Mouse (Mus musculus): ENCODE measurements around the gene Ccer1.
"Not testable (repeated sequence)": the region's sequence is repeated elsewhere in the genome, so short reads cannot be mapped to it uniquely, and the experiment has no call there.

Gene Ccer1

GRCm38 (mm10) chr10:97692913-97693312, at the start of gene Ccer1:
Gene Ccer1 (plus strand): TSS chr10:97693059.
- no peak for DNase-seq (ENCODE audit: low read depth)

DNA sequence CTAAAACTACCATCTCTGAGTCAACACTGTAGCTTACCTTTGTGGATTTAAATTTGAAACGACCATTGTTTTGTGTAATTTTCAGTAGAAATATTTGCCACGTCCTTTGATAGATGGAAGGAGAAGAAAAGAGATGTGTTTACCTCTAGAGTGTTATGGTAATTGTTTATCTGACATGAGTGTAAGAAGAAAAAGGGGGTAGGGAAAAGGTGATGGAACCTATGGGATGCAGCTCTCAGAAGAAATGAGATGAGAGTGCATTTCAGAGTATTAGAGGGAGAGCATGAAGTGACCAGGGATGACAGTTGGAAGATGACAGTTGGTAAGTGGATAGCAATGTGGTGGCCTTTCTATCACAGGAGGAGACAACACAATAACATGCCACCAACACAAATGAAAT, 49.1 kb upstream of the Ccer1 start, which contains the start of gene Epyc:
Epyc (plus strand) TSS at position 301 of the 400 bp plus-strand sequence.
- no peak for DNase-seq (ENCODE audit: low read depth)

- no peak for DNase-seq (ENCODE audit: low read depth)
Measured at GRCm38 (mm10) chr10:97650334-97650733, 42.5 kb upstream of the Ccer1 start.

DNA sequence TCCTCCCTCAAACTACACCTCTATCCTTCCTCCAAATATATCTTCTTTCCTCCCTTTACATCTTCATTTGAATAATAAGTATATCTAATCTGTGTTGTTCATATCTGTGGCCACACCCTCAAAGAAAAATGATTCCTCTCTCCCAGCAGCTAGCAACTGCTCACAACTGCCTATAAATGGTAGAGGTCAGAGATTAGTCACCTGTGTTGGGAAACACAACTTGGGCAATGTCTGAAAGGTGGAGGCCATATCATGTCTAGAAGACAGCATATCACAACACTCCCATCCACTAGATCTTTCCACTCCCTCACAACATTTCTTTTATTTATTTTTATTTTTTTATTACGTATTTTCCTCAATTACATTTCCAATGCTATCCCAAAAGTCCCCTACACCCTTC, 33.4 kb upstream of the Ccer1 start:
- no peak for DNase-seq (ENCODE audit: low read depth)

DNA sequence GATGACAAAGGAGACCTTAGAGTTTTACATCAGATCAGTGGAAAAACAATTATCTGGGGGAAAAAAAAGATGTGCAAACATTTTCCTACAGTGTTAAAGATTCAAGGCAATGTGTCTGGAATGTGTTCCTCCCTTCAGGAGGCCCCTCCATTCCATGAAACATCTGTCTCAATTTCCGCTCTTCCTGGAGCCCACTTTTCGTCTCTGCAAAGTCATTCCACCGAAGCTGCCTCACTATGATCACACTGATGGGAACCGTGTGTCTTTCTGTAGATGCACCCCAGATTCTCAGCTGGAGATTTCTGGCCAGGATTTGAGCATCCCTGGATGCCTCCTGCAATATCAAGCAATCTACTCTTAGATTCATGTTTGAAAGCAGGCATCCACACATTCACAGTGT, 24.2 kb upstream of the Ccer1 start:
- no peak for DNase-seq (ENCODE audit: low read depth)

GRCm38 (mm10) chr10:97670202-97670601, 22.7 kb upstream of the Ccer1 start:
- no peak for DNase-seq (ENCODE audit: low read depth)

GRCm38 (mm10) chr10:97673239-97673638, 19.6 kb upstream of the Ccer1 start:
- DNase-seq (ENCODE audit: low read depth) = no peak

DNA sequence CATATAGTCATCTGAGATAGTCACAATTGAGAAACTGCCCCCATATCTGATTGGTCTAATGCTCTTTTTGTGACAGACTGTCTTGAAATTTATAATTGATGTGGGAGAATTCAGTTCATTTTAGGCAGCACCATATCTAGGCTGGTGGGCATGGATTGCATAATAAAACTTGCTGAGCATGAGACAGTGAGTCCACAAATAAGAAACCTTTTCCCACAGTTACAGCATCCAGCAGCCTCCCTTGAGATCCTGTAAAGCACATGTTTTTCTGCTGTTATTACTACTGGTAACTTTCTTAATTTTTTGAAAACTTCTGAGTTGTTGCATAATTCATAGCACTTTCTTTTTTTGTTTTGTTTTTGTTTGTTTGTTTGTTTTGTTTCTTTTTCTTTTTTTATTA, 9.9 kb upstream of the Ccer1 start:
- DNase-seq (ENCODE audit: low read depth) = no peak

GRCm38 (mm10) chr10:97687198-97687597, 5.7 kb upstream of the Ccer1 start:
- no peak for DNase-seq (ENCODE audit: low read depth)

DNA sequence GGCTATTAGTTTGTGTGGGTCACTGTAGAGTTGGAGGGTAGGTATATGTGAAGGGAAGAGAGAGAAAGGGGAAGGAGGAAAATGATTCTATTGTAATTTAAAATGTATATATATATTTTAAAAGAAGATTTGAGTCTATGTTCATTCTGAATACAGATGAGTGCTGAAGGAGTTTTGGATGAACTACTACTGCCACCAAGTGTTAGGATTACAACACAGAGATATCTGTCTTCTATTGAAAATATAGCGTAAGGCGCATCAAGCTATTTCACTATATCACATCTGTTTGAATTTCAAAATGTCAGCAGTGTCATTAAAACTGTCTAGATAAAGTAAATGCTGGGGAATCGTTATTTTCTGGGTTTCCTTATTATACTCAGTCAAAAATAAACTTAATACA, 3.4 kb upstream of the Ccer1 start:
- DNase-seq (ENCODE audit: low read depth) = no peak

DNA sequence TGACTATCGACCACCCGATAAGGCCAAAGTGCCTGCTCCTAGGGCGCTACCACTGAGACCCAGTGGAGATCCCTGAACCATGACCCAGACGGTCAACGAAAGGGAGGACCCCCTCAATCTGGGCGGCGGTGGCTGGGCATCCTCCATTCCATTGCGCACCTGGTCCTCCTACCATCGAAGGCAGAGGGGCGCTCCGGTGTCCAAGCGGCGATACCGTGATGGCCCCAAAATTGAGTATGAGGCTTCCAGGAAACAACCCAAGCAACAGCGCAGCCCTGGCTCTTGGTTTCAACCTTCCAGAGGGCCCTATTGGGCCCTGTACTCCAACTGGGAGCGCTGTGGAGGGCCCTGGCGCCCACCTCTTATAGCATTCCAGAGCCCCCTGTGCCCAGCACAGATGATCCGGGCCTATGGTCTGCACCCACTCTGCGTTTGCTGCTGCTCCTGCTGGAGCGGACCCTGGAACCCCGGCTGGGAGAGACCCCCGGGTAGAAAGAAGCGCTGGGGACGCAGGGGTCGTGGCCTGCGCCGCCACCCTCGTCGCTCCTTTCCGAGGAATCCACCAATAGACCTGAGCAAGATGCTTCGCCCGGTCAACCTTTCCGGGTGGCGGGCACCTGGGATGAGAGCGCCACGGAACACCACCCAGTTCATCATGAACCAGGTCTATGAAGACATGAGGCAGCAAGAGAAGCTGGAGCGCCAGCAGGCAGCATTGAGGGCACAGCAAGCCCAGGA, 708 bp downstream of the Ccer1 start:
- DNase-seq (ENCODE audit: low read depth) = no peak

DNA sequence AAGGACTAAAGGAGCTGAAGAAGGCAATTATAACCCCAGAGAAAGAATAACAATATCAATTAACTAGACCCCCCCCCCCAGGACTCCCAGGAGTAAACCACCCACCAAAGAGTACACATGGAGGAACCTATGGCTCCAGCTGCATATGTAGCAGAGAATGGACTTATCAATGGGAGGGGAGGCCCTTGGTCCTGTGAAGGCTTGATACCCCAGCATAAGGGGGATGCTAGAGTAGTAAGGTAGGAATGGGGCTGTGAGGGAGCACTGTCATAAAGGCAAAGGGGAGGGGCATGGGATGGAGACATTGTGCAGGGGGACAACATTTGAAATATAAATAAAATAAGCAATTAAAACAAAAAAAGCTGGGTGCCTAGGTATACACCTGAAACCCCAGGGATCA, 9.5 kb downstream of the Ccer1 start:
- DNase-seq (ENCODE audit: low read depth) = no peak

DNA sequence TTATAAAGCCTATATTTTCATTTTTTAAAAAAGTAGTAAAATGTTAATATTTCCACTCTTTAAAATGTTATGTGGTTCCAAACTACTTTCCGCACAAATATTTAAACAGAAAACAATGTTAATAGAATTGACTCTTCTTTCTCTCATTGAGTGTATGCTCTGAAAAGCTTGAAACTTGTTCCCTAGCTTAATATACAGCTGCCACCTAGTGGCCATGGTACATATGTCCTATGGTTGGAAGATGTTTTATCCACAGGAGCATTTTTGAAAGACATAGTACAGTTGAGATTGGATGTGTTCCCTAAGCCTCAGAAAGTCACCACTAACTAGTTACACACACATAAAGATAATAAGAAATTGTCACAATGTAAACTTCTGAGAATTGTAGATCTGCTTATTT, 11.7 kb downstream of the Ccer1 start:
- peak; percentile 13 for DNase-seq (ENCODE audit: low read depth)

DNA sequence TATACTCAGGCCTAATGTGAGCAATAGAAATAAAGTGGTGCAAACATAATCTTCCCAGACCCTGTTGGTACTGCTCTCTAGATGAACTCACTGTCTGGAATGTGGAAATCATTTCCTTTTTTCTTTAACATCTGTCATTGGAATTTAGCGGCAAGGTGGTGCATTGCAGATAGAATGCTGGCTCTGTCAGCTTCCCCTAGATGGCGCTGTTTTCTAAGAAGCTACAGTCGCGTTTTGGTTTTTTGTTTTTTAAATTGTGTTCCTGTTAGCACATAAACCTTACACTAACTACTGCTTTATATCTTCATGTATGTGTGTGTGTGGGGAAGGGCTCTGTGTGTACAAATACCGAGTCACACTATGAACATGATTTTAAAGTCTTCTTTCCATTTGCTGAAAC, 19.8 kb downstream of the Ccer1 start:
- DNase-seq (ENCODE audit: low read depth) = peak; percentile 10

DNA sequence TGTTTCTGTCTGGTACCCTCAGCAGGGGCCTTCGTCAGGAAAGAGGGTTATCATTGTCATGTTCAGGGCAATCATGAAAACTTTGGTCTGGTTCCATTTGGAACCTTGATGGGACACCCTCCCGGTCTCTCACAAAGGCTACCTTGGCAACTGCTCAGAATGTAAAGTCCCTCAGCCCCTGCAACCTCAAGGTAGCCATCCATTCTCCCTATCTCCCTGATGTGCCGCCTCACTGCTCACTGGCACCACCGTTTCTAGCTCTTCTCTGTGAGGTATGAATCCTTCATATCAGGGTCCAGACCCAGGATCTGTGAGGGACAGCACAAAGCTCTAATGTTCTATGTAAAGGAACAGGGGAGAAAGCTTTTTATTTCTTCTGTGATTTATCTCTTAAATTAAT, 21.7 kb downstream of the Ccer1 start:
- no peak for DNase-seq (ENCODE audit: low read depth)

- DNase-seq (ENCODE audit: low read depth) = no peak
Measured at GRCm38 (mm10) chr10:97715289-97715906, 22.5 kb downstream of the Ccer1 start.

- no peak for DNase-seq (ENCODE audit: low read depth)
Measured at GRCm38 (mm10) chr10:97717233-97717632, 24.4 kb downstream of the Ccer1 start.

DNA sequence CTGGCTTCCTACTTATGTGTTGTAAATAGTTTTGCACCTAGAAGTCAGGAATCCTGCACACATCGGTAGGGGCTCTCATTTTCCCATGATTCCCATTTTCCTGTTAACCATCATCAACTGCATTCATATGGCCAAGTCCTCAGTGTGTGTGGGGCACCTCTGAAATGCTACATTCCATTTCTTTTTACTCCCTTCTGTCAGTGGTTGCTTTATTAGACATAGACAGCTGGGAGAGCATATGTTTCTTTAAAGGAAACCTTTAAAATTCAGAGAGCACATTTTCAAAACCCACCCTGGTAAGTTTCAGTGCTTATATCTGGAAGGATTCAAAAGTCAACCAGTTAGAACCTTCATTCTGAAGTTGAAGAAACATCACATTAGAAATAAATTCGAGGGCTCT, 25.2 kb downstream of the Ccer1 start:
- no peak for DNase-seq (ENCODE audit: low read depth)

GRCm38 (mm10) chr10:97720625-97721024, 27.8 kb downstream of the Ccer1 start:
- no peak for DNase-seq (ENCODE audit: low read depth)

DNA sequence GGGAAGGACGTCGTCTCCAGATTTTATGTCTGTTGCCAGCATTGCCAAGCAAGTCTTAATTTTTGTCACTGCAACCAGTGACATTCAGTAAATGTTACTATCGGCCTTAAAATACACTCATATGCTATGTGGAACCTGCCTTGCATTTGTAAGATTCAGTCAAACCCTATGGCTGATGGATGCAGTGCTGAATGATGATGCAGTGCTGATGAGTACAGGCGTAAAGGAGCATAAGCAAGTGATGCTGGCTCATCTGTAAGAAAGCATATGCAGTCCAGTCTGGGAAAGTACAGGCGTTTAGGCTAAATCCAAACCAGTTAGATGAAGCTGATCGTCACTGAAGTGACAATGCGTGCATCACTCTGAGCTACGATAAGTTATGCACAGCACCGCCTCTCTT, 29.9 kb downstream of the Ccer1 start:
- DNase-seq (ENCODE audit: low read depth) = no peak

- DNase-seq (ENCODE audit: low read depth) = no peak
Measured at GRCm38 (mm10) chr10:97725929-97726328, 33.1 kb downstream of the Ccer1 start.

- not testable (repeated sequence) for DNase-seq (ENCODE audit: low read depth)
Measured at GRCm38 (mm10) chr10:97726655-97727054, 33.8 kb downstream of the Ccer1 start, which contains the start of gene C030005K15Rik. Gene C030005K15Rik (minus strand): TSS chr10:97726755.

Measured in c-Kit-positive CD71-positive TER-119-negative erythroid progenitor cells, embryonic 14.5 days (primary cell).